Mouse (Mus musculus): Measurements from ENCODE around the gene Spen.
"Not testable (repeated sequence)": the region's sequence is repeated elsewhere in the genome, so short reads cannot be mapped to it uniquely, and the experiment has no call there.

The Spen gene

DNA sequence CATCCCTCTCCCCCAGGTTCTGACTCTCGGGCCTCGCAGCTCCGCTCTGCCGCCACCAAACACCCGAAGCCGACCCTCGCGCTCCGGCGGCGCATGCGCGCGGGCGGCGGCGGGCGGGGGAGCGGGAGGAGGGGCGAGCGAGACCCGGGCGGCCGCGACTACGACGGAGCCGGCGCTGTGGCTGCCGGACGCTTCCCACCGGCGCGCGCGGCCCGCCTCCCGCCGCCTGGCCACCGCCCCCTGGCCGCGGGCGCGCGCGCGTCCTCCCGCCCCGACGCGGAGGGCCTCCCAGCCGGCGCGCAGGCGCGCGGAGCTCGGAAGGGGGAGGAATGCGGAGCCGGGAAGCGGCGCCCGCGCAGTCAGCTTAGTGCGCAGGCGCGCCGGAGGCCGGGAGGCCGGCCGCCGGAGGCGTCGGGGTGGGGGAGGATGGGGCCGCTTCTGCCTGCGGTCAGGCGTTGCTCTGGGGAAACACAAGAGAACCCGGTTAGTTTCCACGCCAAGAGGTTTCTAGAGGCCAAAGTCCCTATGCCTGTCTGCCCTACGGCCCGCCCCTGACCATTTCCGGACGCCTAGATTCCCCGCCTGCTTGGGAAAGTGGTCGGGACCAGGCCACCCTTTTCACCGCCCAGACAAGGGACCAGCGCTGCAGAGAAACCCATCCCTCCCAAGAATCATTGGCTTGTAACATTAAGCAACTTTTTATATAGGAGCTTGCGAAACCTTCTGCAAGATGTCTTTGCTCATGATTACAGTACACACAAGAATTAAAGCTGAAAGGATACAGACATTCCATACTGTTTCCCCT lies at the start of gene Spen:
TSS of gene Spen (minus strand) at position 190 of the 805 bp plus-strand sequence.
- peak; percentile 65 for ATAC-seq (ENCODE audit: low TSS enrichment)

DNA sequence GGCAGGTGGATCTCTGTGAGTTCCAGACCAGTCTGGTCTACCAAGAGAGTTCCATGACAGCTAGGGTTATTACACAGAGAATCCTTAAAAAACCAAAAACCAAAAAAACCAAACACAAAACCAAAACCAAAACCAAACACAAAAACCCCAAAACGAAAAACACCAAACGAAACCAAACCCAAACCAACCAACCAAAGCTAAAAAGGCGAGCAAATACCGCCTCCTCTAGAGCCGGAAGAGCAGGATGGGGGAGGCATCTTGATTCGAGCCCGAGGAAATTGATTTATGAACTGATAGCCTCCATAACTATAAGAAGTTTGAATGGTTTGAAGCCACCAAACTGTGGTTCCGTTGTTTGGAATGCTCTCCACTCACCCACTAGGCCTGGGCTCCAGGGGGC lies 45.5 kb upstream of the Spen start:
- ATAC-seq (ENCODE audit: low TSS enrichment), result no peak

DNA sequence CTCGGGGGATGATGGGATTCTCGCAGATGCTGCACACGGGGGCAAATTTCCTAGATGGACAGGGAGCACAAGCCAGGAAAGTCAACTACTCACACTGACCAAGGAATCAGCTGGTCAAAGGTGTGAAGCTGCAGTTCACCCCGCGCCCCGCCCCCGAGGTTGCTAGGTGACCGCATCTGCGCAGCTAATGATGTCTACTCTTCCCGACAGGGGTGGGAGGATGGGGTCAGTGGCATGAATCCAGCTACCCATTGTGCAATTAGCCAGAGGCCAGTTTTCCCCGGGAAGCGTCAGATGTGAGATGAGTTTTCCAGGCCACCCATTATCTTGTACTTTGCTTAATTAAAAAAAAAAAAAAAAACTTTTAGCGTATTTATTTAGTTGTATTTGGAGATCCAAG lies 42.7 kb upstream of the Spen start:
- ATAC-seq (ENCODE audit: low TSS enrichment), result no peak

DNA sequence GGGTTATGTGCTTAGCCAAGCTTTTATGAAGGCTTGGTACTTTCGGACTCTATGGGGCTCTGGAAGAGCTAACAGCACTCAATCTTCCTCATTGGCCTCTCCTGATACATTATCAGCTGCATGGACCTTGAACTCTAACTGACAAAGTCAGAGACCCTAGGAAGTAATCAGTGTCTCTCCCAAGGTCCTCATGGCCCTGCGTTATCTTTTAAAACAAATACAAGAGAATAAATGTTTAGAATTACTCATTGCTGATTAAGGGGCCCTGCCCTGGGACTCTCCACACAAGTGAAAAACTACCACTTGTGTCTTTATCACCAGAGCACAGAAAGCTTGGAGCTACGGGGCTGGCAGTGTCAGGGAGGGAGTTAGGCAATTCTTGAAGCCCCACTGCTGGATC lies 40.4 kb upstream of the Spen start:
- ATAC-seq (ENCODE audit: low TSS enrichment), result no peak

- ATAC-seq (ENCODE audit: low TSS enrichment), result no peak
These were observed 38.5 kb upstream of the Spen start for GRCm38 (mm10) chr4:141576877-141577276.

GRCm38 (mm10) chr4:141576404-141576803 lies 38.0 kb upstream of the Spen start:
- no peak for ATAC-seq (ENCODE audit: low TSS enrichment)

DNA sequence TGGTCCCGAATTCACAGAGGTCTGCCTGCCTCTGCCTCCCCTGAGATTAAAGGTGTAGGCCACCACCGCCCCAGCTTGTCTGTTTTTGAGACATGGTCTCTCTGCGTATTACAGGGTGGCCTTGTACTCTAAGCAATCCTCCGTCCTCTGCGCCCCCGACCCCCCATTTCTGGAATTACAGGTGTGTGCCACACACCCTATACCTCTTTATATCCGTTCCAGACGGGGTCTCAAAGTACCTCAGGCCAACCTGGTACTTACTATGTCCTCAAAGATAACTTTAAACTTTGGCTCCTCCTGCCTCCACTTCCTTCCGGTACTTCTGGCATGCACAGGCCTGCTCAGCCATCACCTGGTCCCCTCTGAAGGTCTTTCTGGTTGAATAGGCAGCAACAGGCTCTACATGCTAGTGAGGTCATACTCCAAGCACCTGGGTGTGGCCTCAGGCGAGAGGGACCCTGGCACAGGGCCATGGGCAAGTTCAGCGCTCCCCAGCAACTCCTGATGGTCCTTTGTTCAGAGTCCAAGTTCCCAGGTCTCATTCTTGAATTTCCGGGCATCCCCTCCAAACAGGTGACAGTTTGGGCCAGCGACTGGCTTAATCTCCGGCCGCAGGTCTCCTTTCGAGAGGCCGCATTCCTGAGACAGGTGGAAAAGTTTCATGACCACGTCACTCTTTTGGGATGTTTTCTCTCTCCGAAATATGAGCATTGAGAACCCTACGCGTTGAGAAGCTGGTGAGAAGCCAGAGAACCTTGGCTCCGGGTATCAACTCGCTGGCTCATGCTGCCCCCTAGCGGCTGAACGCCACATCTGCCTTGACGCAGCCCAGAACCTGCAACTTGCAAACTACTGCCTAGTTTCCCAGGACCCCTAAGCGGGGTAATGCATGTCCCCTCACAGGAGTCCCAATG lies 36.6 kb upstream of the Spen start:
- ATAC-seq (ENCODE audit: low TSS enrichment), result peak; percentile 57; the same call in 1 of the 2 replicates

DNA sequence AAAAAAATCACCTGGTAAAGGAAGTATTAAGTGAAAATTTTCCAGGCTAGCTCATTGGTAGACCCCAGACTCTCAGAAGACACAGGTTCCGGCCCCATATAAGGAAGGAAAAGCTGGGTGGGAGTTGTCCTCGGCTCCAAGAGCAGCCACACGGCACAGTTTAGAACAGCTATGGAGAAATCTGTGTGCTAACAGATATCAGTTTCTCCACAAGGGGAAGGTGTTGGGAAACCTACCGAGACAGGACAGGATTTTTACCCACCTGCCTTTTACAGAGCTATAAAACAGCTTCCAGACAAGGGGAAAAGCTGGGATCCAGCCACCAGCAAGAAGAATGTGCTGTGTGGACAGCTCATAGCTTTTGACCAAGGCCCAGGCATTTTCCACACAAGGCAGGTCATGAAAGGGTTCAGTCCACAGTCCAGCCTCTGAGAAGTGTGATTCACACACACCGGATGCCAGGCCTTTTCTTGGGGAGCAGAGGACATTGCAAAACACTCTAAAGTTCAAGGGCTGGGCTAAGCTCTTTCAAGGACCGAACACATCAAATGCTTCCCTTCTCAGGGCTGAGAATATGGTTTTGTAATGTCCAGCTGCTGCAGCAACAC lies 35.1 kb upstream of the Spen start:
- no peak for ATAC-seq (ENCODE audit: low TSS enrichment)

DNA sequence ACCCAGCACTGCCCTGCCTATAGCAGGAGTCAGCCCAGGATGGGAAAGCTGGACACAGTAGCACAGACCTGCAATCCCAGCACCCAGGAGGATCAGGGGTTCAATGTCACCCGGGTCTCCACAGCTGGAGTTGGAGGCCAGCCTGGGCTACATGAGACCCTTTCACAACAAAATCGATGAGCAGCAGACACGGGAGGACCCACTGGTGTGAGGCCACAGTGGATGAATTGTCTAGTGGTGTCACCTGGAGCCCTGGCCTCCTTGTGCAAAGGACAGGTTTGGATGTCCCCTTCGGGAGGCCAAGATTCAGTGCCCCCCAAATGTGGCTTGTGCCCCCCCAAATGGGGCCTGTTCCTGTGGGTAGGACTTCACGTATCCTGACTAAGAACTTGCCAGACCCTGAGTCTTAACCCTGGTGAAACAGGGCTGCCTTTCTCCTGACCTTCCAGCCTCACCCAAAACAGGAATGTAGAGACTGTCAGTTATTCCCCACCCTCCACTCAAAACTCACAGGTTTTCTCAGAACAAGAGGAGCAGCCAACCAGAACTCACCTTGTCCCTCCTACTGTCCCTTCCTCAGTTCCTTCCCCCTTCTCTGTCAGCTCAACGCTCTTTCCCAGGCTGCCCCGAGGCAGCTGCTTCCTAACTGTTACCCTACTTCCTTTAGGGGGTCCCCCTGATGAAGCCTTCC lies 34.4 kb upstream of the Spen start:
- ATAC-seq (ENCODE audit: low TSS enrichment), result no peak

DNA sequence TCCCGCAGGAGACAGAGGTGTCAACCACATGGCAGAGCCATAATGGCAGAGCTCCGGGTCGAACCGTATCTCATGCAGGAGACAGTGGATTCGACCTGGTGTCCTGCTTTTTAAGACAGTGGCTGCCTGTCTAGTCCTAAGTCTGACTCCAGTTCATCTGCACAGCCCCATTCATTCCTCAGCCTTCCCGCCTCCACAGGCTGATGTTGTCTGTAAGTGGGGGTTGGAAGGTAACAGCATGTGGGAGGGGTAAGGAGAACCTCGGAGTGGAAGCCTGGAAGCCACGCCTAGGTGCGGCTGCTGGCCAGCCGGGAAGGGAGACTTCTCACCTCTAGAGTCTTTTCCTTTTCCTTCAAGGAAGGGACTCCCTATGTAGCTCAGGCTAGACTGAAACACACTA lies 33.5 kb upstream of the Spen start:
- ATAC-seq (ENCODE audit: low TSS enrichment), result no peak

GRCm38 (mm10) chr4:141571337-141571739 lies 32.9 kb upstream of the Spen start:
- no peak for ATAC-seq (ENCODE audit: low TSS enrichment)

DNA sequence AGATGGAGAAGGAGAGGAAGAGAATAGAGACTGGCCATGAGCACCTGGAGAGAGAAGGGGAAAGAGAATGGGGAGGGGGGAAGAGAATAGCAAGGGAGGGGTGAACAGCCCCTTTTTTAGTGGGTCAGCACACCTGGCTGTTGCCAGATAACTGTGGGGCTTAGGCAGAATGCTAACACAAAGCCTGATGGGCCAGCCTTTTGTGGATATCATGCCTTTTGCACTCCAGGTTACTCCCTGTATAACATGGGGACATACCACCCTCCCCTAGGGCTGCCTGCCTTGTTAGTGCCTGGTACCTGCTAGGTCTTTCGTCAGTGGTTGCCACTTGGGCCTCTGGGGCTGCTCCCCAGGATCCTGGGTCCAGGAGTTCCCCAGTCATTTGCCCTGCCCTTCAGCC lies 32.4 kb upstream of the Spen start:
- ATAC-seq (ENCODE audit: low TSS enrichment), result no peak

DNA sequence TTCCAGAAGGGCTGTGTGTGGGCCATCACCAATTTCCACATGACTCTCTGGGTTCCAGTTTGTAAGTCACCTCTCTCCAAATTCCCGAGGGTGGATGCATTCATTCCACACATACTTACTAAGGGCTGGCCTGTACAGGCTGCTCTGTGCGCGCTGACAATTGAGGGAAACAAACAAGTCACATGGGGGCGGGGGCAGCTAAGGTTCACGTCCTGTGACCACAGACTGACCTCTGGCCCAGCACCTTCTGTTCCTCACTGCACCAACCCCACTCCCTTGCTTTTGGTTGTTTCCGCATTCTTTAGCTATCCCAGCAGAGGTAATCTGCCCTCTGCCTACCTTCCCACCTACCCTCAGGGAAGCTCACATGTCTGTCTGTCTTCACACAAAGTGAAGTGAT lies 31.6 kb upstream of the Spen start:
- ATAC-seq (ENCODE audit: low TSS enrichment), result no peak

DNA sequence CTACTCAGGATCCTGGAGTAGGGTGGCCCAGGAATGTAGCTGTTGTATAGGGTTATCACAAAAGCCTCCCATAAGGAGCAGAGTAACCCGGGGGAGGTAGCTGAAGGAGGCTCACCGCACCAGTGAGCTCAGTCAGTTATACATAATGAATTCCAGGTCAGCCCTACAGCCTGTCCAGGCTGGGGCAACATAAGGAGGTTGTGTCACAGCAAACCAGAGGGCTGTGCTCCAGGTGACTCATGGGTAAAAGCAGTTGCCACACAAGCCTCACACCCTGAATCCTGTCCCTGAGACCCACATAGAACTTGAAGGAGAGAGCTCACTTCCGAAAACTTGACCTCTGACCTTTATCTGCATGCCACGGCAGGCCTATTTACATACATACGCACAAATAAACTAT lies 30.6 kb upstream of the Spen start:
- no peak for ATAC-seq (ENCODE audit: low TSS enrichment)

DNA sequence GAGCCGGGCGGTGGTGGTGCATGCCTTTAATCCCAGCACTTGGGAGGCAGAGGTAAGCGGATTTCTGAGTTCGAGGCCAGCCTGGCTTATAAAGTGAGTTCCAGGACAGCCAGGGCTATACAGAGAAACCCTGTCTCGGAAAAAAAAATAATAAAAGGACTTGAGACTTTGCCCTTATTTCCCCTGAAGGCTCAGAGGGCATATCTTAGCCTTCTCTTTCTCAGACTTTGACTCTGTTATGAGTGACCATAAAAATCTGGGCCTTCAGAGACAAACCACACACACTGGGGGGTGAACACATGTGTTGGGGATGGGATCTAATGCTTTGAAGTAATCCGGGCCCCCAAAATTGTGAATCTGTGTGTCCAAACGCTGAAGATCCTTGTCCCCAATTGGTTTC lies 28.8 kb upstream of the Spen start:
- not testable (repeated sequence) for ATAC-seq (ENCODE audit: low TSS enrichment)

DNA sequence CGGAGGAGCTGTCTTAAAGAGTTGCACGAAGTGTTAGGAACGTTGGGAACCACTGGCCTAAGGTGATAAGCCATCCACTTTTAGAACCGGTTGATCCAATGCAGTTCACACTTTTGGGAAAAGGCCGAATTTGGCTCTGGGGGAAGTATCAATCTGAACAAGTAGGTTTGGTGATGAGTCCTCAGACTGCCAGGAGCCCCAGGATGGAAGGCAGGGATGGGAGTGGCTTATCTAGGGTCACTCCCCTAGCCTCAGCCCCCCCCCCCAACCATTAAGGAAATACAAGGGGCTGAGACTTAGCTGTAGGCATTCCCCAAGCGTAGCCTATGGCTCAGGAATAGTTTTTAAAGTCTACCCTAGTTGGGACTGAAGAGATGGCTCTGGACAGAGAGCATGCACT lies 27.8 kb upstream of the Spen start:
- ATAC-seq (ENCODE audit: low TSS enrichment), result no peak

DNA sequence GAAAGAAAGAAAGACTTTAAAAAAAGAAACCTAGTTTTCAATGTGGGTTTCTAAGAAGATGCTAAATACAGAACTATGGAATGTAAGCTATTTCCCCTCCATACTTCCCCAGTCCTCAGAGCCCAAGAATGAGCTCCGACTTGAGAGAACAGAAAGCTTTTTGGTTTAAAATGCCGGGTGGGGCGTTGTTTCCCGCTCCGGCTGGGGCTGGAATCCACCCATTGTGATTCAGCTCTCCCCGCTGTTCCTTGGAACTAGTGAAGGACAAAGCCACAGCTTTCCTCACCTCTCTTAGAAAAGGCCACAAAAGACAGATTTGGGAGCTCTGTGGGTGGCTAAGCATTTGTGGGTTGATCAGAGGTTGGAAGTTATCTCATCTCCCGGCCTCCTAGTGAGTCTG lies 26.9 kb upstream of the Spen start:
- no peak for ATAC-seq (ENCODE audit: low TSS enrichment)

DNA sequence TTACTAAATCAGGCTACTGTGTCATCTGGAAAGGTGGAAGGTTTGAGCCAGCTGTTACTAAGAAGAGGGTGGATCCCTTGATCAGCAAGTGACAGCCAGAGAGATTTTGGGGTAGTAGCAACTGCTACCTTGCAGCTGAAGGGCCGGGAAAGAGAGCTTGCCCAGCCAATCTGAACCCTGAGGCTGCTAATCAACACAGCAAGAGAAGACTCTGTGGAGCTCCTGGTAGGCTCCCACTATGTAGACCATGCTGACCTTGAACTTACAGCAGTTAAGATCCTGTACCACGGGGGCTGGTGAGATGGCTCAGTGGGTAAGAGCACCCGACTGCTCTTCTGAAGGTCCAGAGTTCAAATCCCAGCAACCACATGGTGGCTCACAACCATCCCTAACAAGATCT lies 26.3 kb upstream of the Spen start:
- ATAC-seq (ENCODE audit: low TSS enrichment), result no peak

GRCm38 (mm10) chr4:141564209-141564608 lies 25.8 kb upstream of the Spen start:
- no peak for ATAC-seq (ENCODE audit: low TSS enrichment)

DNA sequence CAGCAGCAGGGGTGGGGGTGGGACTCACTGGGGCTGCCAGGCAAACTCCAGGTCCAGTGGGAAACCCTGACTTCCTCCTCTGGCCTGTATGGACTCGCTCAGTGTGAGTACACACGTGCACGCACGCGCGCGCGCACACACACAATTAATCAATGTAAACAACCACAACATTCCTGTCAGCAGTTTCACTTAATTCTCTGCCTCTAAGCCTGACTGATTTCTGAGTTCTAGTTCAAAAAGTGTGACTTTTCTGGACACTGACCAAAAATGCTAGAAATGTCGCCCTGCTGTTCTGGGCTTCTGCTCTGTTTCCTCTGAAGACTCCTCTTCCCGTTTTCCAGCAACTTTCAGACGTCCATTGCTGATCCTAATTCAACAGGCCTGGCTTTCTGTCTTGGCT lies 23.9 kb upstream of the Spen start:
- no peak for ATAC-seq (ENCODE audit: low TSS enrichment)

GRCm38 (mm10) chr4:141561331-141561919 lies 23.0 kb upstream of the Spen start:
- ATAC-seq (ENCODE audit: low TSS enrichment), result not testable (repeated sequence)

DNA sequence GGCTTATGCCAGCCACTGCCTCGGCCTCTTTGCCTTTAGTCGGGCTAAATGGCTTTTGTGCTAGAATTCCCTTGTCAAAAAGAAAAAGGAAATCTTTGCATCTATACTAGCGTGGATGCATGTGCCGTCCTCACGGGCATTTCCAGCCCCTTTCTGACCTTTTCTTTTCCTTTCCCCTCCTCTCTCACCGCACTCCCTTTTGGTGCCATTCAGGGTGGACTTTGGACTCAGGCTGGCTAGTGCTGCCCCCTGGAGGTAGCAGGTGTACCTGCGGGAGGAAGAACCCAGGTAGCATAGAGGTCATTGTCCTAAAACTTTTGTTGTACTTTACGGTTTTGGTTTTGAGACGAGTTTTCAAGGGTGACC lies 21.5 kb upstream of the Spen start:
- ATAC-seq (ENCODE audit: low TSS enrichment), result peak; percentile 51
